Mouse (Mus musculus) forebrain, postnatal 0 days (tissue): ENCODE measurements around the gene Adk. TPM values are rescaled to one million over a fixed set of nuclear protein-coding genes. Genes with fewer than 3 reads are reported as not detected.

Experiments
- ATAC-seq: fragments of 200-750 bp; cut with Nextera tagmentation; 2 replicates; pipeline ENCODE4 v1.8.0; 2017; ENCODE audit warnings: mild to moderate bottlenecking, moderate library complexity
- DNase-seq: peaks from one replicate; pipeline ENCODE4 v3.0.0-alpha.2; 2015
- H3K27ac ChIP-seq: fragments of 300-500 bp; sonication (generic); 2 replicates; pipeline ENCODE4 v1.5.1; 2014; ENCODE audit warnings: low read depth, mild to moderate bottlenecking, antibody characterized with exemption, low read length, moderate library complexity, mixed read lengths
- H3K27me3 ChIP-seq: fragments of 300-500 bp; sonication (generic); 2 replicates; pipeline ENCODE4 v1.6.1; 2014; ENCODE audit warnings: mild to moderate bottlenecking, low read length, mixed read lengths; ENCODE audit not compliant: insufficient read depth
- H3K36me3 ChIP-seq: fragments of 300-500 bp; sonication (generic); 2 replicates; pipeline ENCODE4 v1.6.1; 2014; ENCODE audit warnings: mild to moderate bottlenecking, moderate library complexity; ENCODE audit not compliant: insufficient read depth
- H3K4me1 ChIP-seq: fragments of 300-500 bp; sonication (generic); 2 replicates; pipeline ENCODE4 v1.6.1; 2014; ENCODE audit warnings: antibody characterized with exemption; ENCODE audit not compliant: insufficient read depth
- H3K4me2 ChIP-seq: fragments of 300-500 bp; sonication (generic); 2 replicates; pipeline ENCODE4 v1.6.1; 2014; ENCODE audit warnings: low read depth, mild to moderate bottlenecking, moderate library complexity
- H3K4me3 ChIP-seq: fragments of 300-500 bp; sonication (generic); 2 replicates; pipeline ENCODE4 v1.5.1; 2014; ENCODE audit warnings: low read depth, low read length, mixed read lengths
- H3K9ac ChIP-seq: fragments of 300-500 bp; sonication (generic); 2 replicates; pipeline ENCODE4 v1.6.1; 2014; ENCODE audit warnings: mild to moderate bottlenecking
- H3K9me3 ChIP-seq: fragments of 300-500 bp; sonication (generic); 2 replicates; pipeline ENCODE4 v1.6.1; 2016; ENCODE audit warnings: low read length
- CTCF ChIP-seq: sonication (generic); IDR thresholded peaks from 2 replicates; pipeline ENCODE4 v1.5.1; 2016; ENCODE audit warnings: antibody characterized with exemption, control low read depth, low read depth
- WGBS: fragments of 180-500 bp; shearing (Covaris S2); extraction: QIAGEN DNeasy Blood & Tissue Kit; methylation state at CpG from one replicate; pipeline ENCODE4 v1.1.7; 2014; 5-methylcytosine and 5-hydroxymethylcytosine counted together
- polyA plus RNA-seq: library from polyadenylated mRNA; unstranded; fragments of >200 nt; fragmentation: Nextera tagmentation; extraction: Ambion mirVana; gene quantifications from 2 replicates; pipeline ENCODE4 v1.2.1, GENCODE M21; 2015
- total RNA-seq: library from RNA; depleted of rRNA; stranded (reverse); fragments of >200 nt; gene quantifications from 2 replicates; pipeline ENCODE4 v1.2.3, GENCODE M21; 2014

Gene Adk
- total and polyA plus RNA-seq, 2 experiments from 2014 or later = 55.5 to 66.7 TPM

DNA sequence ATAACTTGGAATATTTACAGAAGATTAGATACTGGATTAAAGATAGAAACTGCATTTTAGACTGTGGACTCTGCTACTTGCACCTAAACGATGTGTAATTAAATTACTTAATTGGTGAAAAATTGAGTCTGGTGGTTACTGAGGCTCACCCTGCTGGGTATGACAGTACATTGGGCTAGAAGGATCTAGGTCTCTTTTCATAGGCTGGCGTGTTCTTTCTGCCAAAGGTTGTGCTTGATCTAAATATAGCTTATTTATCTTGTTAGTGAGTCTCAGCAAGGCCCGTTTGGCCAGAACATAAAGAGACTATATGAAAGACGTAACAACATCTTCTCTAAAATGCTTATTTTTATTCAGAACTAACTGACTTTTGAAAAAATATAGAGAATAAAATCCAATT is 65.7 kb downstream of the Adk start:
- Histone ChIP-seq H3K36me3 (no peaks in the 10 kb centered on the region), H3K9ac (no peak overlapping the region), H3K27ac (no peak overlapping the region), H3K27me3 (no peaks in the 10 kb centered on the region), H3K4me3 (no peak overlapping the region), H3K9me3 (no peaks in the 10 kb centered on the region), H3K4me1 (no peaks in the 10 kb centered on the region), H3K4me2 (no peak overlapping the region)
- WGBS = 48% methylated on average over 4 of the region's 4 CpGs
- no peak for DNase-seq
- no peak for ATAC-seq
- TF ChIP-seq CTCF = no peak

DNA sequence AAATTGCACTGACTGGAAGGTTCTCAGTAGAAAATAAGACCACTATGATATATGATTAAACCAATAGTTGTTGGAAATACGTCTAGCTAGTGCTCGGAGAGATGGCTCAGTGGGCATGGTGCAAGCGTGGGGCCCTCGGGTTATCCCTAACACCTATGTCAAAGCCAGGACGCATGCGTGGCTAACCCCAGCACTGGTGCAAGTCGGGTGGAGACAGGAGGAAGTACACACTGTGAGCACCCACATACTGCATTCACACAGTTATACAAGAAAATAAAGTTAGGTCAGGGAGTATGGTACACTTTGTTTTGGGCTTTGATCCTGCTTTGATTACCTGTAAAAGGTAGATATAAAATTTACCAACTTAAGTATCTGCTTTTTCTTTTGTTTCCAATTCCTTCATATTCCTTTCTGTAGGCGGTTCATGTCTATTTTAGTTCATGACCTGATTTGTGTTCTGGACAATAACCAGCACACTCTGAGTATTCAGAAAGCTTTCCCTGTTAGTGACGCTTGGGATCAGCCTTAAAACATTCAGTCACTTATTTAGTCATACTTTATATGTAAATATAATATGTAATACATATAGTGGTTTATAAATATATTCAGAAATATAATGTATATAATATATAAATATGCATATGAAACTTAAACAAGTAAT is 67.4 kb downstream of the Adk start:
- no peak overlapping the region for H3K27ac ChIP-seq
- H3K9me3 ChIP-seq = no peaks in the 10 kb centered on the region
- no peak overlapping the region for H3K4me2 ChIP-seq
- ATAC-seq (no peak), DNase-seq (no peak)
- H3K36me3 ChIP-seq = no peaks in the 10 kb centered on the region
- no peak overlapping the region for H3K9ac ChIP-seq
- H3K4me3 ChIP-seq = no peak overlapping the region
- TF ChIP-seq CTCF = no peak
- no peaks in the 10 kb centered on the region for H3K4me1 ChIP-seq
- WGBS = 86% methylated on average over 9 of the region's 9 CpGs
- no peaks in the 10 kb centered on the region for H3K27me3 ChIP-seq

DNA sequence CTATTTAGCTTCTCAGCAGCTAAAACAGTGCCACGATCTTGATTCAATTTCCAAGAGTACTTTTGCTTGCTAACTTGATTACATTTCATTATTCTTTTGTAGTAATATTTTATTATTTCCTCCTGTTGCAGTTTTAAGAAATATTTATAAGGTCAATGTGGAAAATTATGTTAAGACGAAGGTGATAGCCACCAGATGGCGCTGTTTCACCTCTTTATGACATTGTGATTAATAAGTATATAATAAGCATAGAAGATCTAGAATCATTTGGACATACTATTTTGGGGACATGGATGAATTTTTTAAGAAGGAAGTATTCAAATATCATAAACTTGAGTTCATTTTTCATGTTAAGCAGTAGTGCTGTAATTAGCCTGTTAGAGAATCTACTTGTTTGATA is 68.1 kb downstream of the Adk start:
- no peak overlapping the region for H3K4me3 ChIP-seq
- H3K9ac ChIP-seq = no peak overlapping the region
- DNase-seq (peak; percentile 82), ATAC-seq (no peak)
- no peaks in the 10 kb centered on the region for H3K4me1 ChIP-seq
- TF ChIP-seq CTCF = peak; percentile 67
- 26% methylated on average over 3 of the region's 3 CpGs for WGBS
- H3K9me3 ChIP-seq = no peaks in the 10 kb centered on the region
- H3K36me3 ChIP-seq = no peaks in the 10 kb centered on the region
- no peaks in the 10 kb centered on the region for H3K27me3 ChIP-seq
- H3K27ac ChIP-seq = no peak overlapping the region
- no peak overlapping the region for H3K4me2 ChIP-seq

DNA sequence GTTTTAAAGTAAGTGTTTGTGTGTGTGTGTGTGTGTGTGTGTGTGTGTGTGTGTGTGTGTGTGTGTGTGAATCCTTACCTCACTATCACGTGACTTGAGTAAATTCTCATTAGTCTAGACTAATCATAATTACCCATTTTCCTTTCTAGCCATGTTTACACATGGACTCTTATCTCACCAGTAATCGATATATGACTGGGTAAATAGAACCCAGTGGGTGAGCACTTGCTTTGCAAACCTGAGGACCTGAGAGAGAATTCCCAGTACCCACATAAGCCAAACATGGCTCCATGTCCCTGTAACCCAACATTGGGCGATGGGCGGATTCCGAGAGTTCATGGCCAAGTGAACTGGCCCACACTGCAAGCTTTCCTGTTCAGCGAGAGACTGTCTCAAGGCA is 74.8 kb downstream of the Adk start:
- Histone ChIP-seq H3K9me3 (no peaks in the 10 kb centered on the region), H3K4me1 (no peaks in the 10 kb centered on the region), H3K27me3 (no peaks in the 10 kb centered on the region), H3K36me3 (no peaks in the 10 kb centered on the region), H3K4me3 (no peak overlapping the region), H3K9ac (no peak overlapping the region), H3K27ac (no peak overlapping the region), H3K4me2 (no peak overlapping the region)
- no peak for ATAC-seq
- 92% methylated on average over 6 of the region's 6 CpGs for WGBS
- no peak for TF ChIP-seq CTCF
- no peak for DNase-seq

DNA sequence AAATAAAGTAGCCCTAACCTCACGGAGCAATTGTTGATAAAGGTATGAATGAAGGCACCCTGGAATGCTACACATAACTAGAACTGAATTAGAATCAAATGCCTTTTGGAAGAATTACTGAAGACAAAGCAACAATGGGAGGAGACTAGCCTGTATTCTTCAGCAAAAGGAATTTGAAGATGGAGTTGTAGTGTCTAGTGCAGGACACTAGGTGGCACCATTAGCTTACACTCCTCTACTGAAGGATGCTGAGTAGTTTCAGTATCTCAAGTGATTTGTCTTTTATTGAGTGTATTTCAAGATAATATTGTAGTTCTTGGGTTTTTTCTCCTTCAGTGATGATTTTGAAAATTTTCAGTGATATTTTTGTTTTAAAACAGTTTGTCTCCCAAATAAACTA is 84.5 kb downstream of the Adk start:
- Histone ChIP-seq H3K4me3 (no peak overlapping the region), H3K4me2 (no peak overlapping the region), H3K9ac (no peak overlapping the region), H3K4me1 (no peaks in the 10 kb centered on the region), H3K27ac (no peak overlapping the region), H3K36me3 (no peaks in the 10 kb centered on the region), H3K27me3 (no peaks in the 10 kb centered on the region), H3K9me3 (no peaks in the 10 kb centered on the region)
- TF ChIP-seq CTCF = peak; percentile 97
- DNase-seq (peak; percentile 91), ATAC-seq (peak; percentile 86; the same call in 1 of the 2 replicates)
- 27% methylated on average over 1 of the region's 1 CpGs for WGBS

DNA sequence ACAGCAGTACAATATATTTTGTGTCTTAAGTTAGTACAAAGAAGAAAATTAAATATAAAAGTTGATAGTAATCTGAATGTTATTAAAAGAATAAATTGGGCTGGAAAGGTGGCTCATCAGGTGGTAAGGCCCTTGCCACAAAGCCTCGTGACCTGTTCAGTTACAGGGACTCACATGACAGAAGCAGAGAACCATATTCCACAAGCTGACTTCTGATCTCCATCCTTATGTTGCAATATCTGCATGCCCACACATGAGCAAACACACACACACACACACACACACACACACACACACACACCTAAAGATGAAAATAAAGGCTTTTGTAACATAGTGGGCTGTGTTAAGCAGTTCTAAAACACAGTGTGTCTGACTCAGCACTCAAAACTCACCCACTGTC is 90.2 kb downstream of the Adk start:
- WGBS = 73% methylated on average over 1 of the region's 1 CpGs
- TF ChIP-seq CTCF = no peak
- no peak overlapping the region for H3K4me2 ChIP-seq
- H3K9me3 ChIP-seq = no peaks in the 10 kb centered on the region
- H3K4me1 ChIP-seq = no peaks in the 10 kb centered on the region
- no peak overlapping the region for H3K4me3 ChIP-seq
- no peak overlapping the region for H3K27ac ChIP-seq
- DNase-seq (no peak), ATAC-seq (no peak)
- no peak overlapping the region for H3K9ac ChIP-seq
- H3K27me3 ChIP-seq = no peaks in the 10 kb centered on the region
- H3K36me3 ChIP-seq = no peaks in the 10 kb centered on the region

DNA sequence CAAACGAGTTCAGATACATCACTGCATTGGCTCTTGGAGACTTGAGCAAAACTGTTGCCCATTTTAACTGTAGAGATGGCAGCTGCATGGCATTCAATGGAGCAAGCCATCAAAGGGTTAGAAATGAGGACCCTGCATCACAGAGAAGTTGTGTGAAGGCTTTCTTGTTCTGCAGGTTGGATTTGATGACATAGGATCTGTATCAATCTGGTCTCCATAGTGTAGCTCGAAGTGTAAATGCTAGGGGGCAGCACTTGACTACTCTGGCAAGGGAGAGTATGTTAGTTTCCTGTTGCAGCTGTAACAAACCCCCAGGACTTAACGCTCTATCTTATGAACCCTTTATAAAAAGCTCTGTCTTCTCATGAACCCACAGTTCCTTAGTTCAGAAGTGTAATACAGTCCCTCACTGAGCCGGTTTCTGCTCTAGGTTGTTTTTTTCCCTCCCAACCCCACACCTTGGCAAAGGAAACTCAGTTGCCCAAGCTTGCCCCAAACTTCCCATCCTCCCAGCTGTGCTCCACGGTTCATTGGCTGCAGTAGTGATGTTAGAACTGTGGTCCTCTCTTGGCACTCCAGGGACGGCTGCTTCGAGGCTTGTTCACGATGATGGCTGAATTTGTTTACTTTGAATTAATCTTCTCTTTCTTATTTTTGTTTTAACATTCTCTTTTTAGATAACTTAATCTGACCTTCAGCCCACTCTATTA is 91.2 kb downstream of the Adk start:
- WGBS = 44% methylated on average over 8 of the region's 8 CpGs
- H3K9ac ChIP-seq = no peak overlapping the region
- H3K27ac ChIP-seq = no peak overlapping the region
- no peaks in the 10 kb centered on the region for H3K4me1 ChIP-seq
- H3K9me3 ChIP-seq = no peaks in the 10 kb centered on the region
- no peaks in the 10 kb centered on the region for H3K36me3 ChIP-seq
- H3K27me3 ChIP-seq = no peaks in the 10 kb centered on the region
- DNase-seq (peak; percentile 63), ATAC-seq (peak; percentile 83)
- no peak overlapping the region for H3K4me2 ChIP-seq
- peak; percentile 73 for TF ChIP-seq CTCF
- H3K4me3 ChIP-seq = no peak overlapping the region
